Mouse (Mus musculus): ENCODE results near the gene Slc35f3. TPM values are rescaled to one million over a fixed set of nuclear protein-coding genes. Genes with fewer than 3 reads are reported as not detected.

Gene Slc35f3
- total and polyA plus RNA-seq, 3 experiments: not detected

DNA sequence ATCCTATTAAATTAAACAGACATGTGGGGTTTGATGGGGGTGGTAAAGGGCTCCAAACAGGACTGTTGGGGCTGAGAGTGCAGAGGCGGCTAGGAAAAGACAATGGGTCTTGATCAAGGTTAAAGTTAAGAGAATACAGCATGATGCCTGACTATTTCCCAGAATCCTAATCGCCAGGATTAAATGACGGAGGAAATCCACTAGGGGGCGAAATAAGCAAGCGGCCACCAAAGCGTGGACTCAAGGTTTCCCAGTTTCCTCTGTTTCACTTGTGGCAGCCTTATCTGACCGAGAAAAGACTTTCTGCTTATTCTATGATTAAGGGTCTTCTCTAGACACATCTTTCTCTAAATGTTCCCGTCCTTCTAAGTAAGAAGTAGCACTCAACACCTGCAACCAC lies 31.2 kb upstream of the Slc35f3 start:
- no peak for DNase-seq (ENCODE audit: low read depth, low spot score)

DNA sequence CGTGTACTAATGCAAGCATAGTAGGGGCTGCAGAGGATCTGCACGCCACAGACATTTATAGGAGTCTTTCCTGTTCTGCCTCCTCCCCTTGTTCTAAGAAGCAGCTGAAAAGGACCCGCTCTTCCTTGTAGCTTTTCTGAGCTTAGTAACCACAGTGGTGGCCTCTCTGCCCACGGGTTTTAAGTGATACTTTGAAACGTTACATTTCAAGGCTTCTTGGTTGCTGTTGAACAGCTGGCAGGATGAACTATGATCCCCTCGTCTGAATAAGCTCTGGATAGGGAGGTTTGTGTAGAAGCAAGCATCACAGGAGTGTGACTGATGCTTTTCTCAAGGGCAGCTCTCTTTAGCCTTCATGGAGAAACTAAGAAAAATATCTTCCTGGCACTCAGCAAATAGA lies 28.6 kb upstream of the Slc35f3 start:
- H3K4me3 ChIP-seq (ENCODE audit: control insufficient read depth in 1 of 2, insufficient read depth in 1 of 2, low read depth in 2 of 2, low read length in 2 of 2): no peak overlapping the region

More for the DNA sequence above, 31.2 kb upstream of the Slc35f3 start:
- Histone ChIP-seq H3K27me3 (ENCODE audit: control insufficient read depth in 1 of 2, insufficient read depth in 2 of 2, low read length in 2 of 2) (no peaks in the 10 kb centered on the region), H3K27ac (ENCODE audit: control insufficient read depth, low read depth, low read length) (no peak overlapping the region), H3K4me1 (ENCODE audit: control insufficient read depth in 1 of 2, insufficient read depth in 2 of 2, low read length in 2 of 2) (no peaks in the 10 kb centered on the region), H3K4me3 (ENCODE audit: control insufficient read depth in 1 of 2, insufficient read depth in 1 of 2, low read depth in 2 of 2, low read length in 2 of 2) (no peak overlapping the region), H3K36me3 (ENCODE audit: control insufficient read depth in 1 of 2, insufficient read depth in 2 of 2, low read length in 2 of 2) (no peaks in the 10 kb centered on the region), H3K9me3 (replicated peaks; ENCODE audit: insufficient read depth, low read length) (no peaks in the 10 kb centered on the region), H3K9ac (ENCODE audit: control insufficient read depth, low read depth, low read length, poor library complexity, severe bottlenecking) (no peak overlapping the region), H3K79me2 (ENCODE audit: control insufficient read depth, insufficient read depth, low read length, poor library complexity) (no peaks in the 10 kb centered on the region)
- TF ChIP-seq CHD2 (IDR thresholded peaks at IDR 0.05; ENCODE audit: low read length) (no peak), NELFE (IDR thresholded peaks at IDR 0.05; ENCODE audit: low read depth, low read length) (no peak), ZC3H11A (IDR thresholded peaks at IDR 0.05; ENCODE audit: low read depth, low read length) (no peak), ZNF384 (IDR thresholded peaks at IDR 0.05; ENCODE audit: low read depth, low read length) (no peak), SIN3A (IDR thresholded peaks at IDR 0.05; ENCODE audit: low read length) (no peak), GATA1 (IDR thresholded peaks at IDR 0.05; ENCODE audit: low read depth, low read length) (no peak), KAT2A (conservative IDR thresholded peaks at IDR 0.05; ENCODE audit: low read depth, low read length) (no peak), RAD21 (IDR thresholded peaks at IDR 0.05; ENCODE audit: low read depth, low read length) (peak; percentile 5), MAX (IDR thresholded peaks at IDR 0.05; ENCODE audit: low read length) (no peak), POLR2AphosphoS2 (IDR thresholded peaks at IDR 0.05; ENCODE audit: low read length) (no peak), ETS1 (IDR thresholded peaks at IDR 0.05; ENCODE audit: low read depth, low read length) (no peak), ELF1 (IDR thresholded peaks at IDR 0.05; ENCODE audit: low read depth, low read length) (no peak), GABPA (IDR thresholded peaks at IDR 0.05; ENCODE audit: low read depth, low read length) (no peak), CTCF (IDR thresholded peaks at IDR 0.05 in 2 of 3, conservative IDR thresholded peaks at IDR 0.05 in 1 of 3; ENCODE audit: control insufficient read depth in 1 of 3, insufficient read depth in 1 of 3, low read depth in 2 of 3, low read length in 3 of 3, poor library complexity in 1 of 3, severe bottlenecking in 1 of 3) (peak in 2 of 3 experiments; percentile 9 to 26; a peak in 1 of 6 replicates), TAL1 (IDR thresholded peaks at IDR 0.05; ENCODE audit: low read length) (no peak)

DNA sequence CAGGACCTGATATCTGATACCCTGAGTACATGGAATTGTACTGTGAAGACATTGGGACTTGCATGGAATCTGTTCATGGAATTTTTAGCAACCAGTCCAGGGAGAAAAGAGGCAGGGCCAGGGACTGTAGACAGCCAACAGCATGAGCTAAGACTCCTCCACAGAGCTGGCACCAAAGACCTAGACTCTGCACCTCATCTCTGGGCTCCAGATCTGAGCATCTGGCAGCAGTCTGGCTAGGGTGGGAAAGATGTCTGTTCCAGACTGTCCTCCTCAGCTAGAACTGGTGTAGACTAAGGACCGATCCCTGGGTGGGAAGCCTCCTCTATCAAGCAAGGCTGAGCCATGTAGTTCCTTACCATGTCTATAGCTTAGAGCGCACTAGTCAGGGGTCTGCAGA lies 25.9 kb upstream of the Slc35f3 start:
- H3K27me3 ChIP-seq (ENCODE audit: control insufficient read depth in 1 of 2, insufficient read depth in 2 of 2, low read length in 2 of 2): no peaks in the 10 kb centered on the region
- no peaks in the 10 kb centered on the region for H3K9me3 ChIP-seq (replicated peaks; ENCODE audit: insufficient read depth, low read length)
- no peak overlapping the region for H3K4me3 ChIP-seq (ENCODE audit: control insufficient read depth in 1 of 2, insufficient read depth in 1 of 2, low read depth in 2 of 2, low read length in 2 of 2)
- H3K27ac ChIP-seq (ENCODE audit: control insufficient read depth, low read depth, low read length): no peak overlapping the region
- no peak overlapping the region for H3K9ac ChIP-seq (ENCODE audit: control insufficient read depth, low read depth, low read length, poor library complexity, severe bottlenecking)
- TF ChIP-seq TCF12 (IDR thresholded peaks at IDR 0.05; ENCODE audit: low read depth, low read length): no peak
- TF ChIP-seq MEF2A (IDR thresholded peaks at IDR 0.05; ENCODE audit: extremely low read depth, insufficient replicate concordance, low read depth, low read length, poor library complexity, severe bottlenecking): no peak
- no peak for TF ChIP-seq MYB (IDR thresholded peaks at IDR 0.05; ENCODE audit: low read depth, low read length)
- no peak for TF ChIP-seq TBP (IDR thresholded peaks at IDR 0.05; ENCODE audit: low read depth, low read length)
- TF ChIP-seq RCOR1 (IDR thresholded peaks at IDR 0.05; ENCODE audit: low read depth, low read length): no peak
- no peak for TF ChIP-seq UBTF (IDR thresholded peaks at IDR 0.05; ENCODE audit: borderline replicate concordance, insufficient read depth, low read depth, low read length)
- no peak for TF ChIP-seq GATA1 (IDR thresholded peaks at IDR 0.05; ENCODE audit: low read depth, low read length)
- no peaks in the 10 kb centered on the region for H3K79me2 ChIP-seq (ENCODE audit: control insufficient read depth, insufficient read depth, low read length, poor library complexity)
- no peaks in the 10 kb centered on the region for H3K36me3 ChIP-seq (ENCODE audit: control insufficient read depth in 1 of 2, insufficient read depth in 2 of 2, low read length in 2 of 2)
- no peaks in the 10 kb centered on the region for H3K4me1 ChIP-seq (ENCODE audit: control insufficient read depth in 1 of 2, insufficient read depth in 2 of 2, low read length in 2 of 2)
- no peak for DNase-seq (ENCODE audit: low read depth, low spot score)

More for the DNA sequence above, 28.6 kb upstream of the Slc35f3 start:
- DNase-seq (ENCODE audit: low read depth, low spot score): no peak
- Histone ChIP-seq H3K79me2 (ENCODE audit: control insufficient read depth, insufficient read depth, low read length, poor library complexity) (no peaks in the 10 kb centered on the region), H3K36me3 (ENCODE audit: control insufficient read depth in 1 of 2, insufficient read depth in 2 of 2, low read length in 2 of 2) (no peaks in the 10 kb centered on the region), H3K4me1 (ENCODE audit: control insufficient read depth in 1 of 2, insufficient read depth in 2 of 2, low read length in 2 of 2) (no peaks in the 10 kb centered on the region), H3K9me3 (replicated peaks; ENCODE audit: insufficient read depth, low read length) (no peaks in the 10 kb centered on the region), H3K27ac (ENCODE audit: control insufficient read depth, low read depth, low read length) (no peak overlapping the region), H3K27me3 (ENCODE audit: control insufficient read depth in 1 of 2, insufficient read depth in 2 of 2, low read length in 2 of 2) (no peaks in the 10 kb centered on the region), H3K9ac (ENCODE audit: control insufficient read depth, low read depth, low read length, poor library complexity, severe bottlenecking) (no peak overlapping the region)
- no peak for TF ChIP-seq MAFK (IDR thresholded peaks at IDR 0.05; ENCODE audit: borderline replicate concordance, low read depth, low read length)
- TF ChIP-seq CTCF (IDR thresholded peaks at IDR 0.05 in 2 of 3, conservative IDR thresholded peaks at IDR 0.05 in 1 of 3; ENCODE audit: control insufficient read depth in 1 of 3, insufficient read depth in 1 of 3, low read depth in 2 of 3, low read length in 3 of 3, poor library complexity in 1 of 3, severe bottlenecking in 1 of 3): no peak

Data from MEL (cell line).